Mouse (Mus musculus) midbrain, embryonic 14.5 days (tissue): ENCODE measurements at regions not wholly inside any gene's neighbourhood (a gene's known extent, or its start where the extent isn't known, plus 50 kb on each side); places are given as distances from the start of the nearest gene placed in this dataset.

Experiments used
- ATAC-seq: fragments of 200-750 bp; cut with Nextera tagmentation; 2 replicates; pipeline ENCODE4 v1.8.0; 2017; ENCODE audit warnings: moderate number of reproducible peaks, moderate library complexity; ENCODE audit not compliant: low FRiP score, low TSS enrichment
- DNase-seq: peaks from one replicate; pipeline ENCODE4 v3.0.0-alpha.2; 2015
- H3K27ac ChIP-seq: fragments of 300-500 bp; sonication (generic); replicated peaks from 2 replicates; pipeline ENCODE4 v1.5.1; 2014; ENCODE audit warnings: mild to moderate bottlenecking, low read depth, low read length, moderate library complexity
- H3K27me3 ChIP-seq: fragments of 300-500 bp; sonication (generic); 2 replicates; pipeline ENCODE4 v1.6.1; 2014; ENCODE audit warnings: low read length, control low read depth, mixed read lengths; ENCODE audit not compliant: control insufficient read depth, insufficient read depth
- H3K36me3 ChIP-seq: fragments of 300-500 bp; sonication (generic); 2 replicates; pipeline ENCODE4 v1.6.1; 2014; ENCODE audit warnings: low read length, control low read depth; ENCODE audit not compliant: control insufficient read depth, insufficient read depth
- H3K4me1 ChIP-seq: fragments of 300-500 bp; sonication (generic); 2 replicates; pipeline ENCODE4 v1.6.1; 2014; ENCODE audit warnings: mild to moderate bottlenecking, antibody characterized with exemption, low read length, control low read depth; ENCODE audit not compliant: control insufficient read depth, insufficient read depth
- H3K4me2 ChIP-seq: fragments of 300-500 bp; sonication (generic); 2 replicates; pipeline ENCODE4 v1.6.1; 2014; ENCODE audit warnings: mild to moderate bottlenecking, low read length, moderate library complexity
- H3K4me3 ChIP-seq: fragments of 300-500 bp; sonication (generic); replicated peaks from 2 replicates; pipeline ENCODE4 v1.5.1; 2014; ENCODE audit warnings: low read depth, low read length
- H3K9ac ChIP-seq: fragments of 300-500 bp; sonication (generic); replicated peaks from 2 replicates; pipeline ENCODE4 v1.6.1; 2014; ENCODE audit warnings: mild to moderate bottlenecking, low read length, moderate library complexity
- H3K9me3 ChIP-seq: fragments of 300-500 bp; sonication (generic); 2 replicates; pipeline ENCODE4 v1.6.1; 2016; ENCODE audit warnings: low read length, control low read depth, mixed read lengths; ENCODE audit not compliant: control insufficient read depth
- WGBS: fragments of 180-500 bp; shearing (Covaris S2); extraction: QIAGEN DNeasy Blood & Tissue Kit; methylation state at CpG from one replicate; pipeline ENCODE4 v1.1.7; 2014; 5-methylcytosine and 5-hydroxymethylcytosine counted together

- no peaks in the 10 kb centered on the region for H3K9me3 ChIP-seq
- WGBS, result 76% methylated on average over 1 of the region's 1 CpGs
Observed at GRCm38 (mm10) chr2:34010166-34010565, 122.4 kb upstream of the Mvb12b start.

GRCm38 (mm10) chr2:34007916-34008315 is 120.2 kb upstream of the Mvb12b start:
- no peak overlapping the region for H3K4me3 ChIP-seq
- no peaks in the 10 kb centered on the region for H3K27me3 ChIP-seq
- H3K9ac ChIP-seq, result no peak overlapping the region
- no peak for DNase-seq
- H3K4me1 ChIP-seq, result no peaks in the 10 kb centered on the region
- no peak for ATAC-seq
- no peaks in the 10 kb centered on the region for H3K36me3 ChIP-seq
- 95% methylated on average over 7 of the region's 7 CpGs for WGBS
- no peak overlapping the region for H3K4me2 ChIP-seq
- H3K27ac ChIP-seq, result no peak overlapping the region
- no peaks in the 10 kb centered on the region for H3K9me3 ChIP-seq

More at GRCm38 (mm10) chr2:34010166-34010565, 122.4 kb upstream of the Mvb12b start:
- H3K4me1 ChIP-seq, result no peaks in the 10 kb centered on the region
- H3K4me2 ChIP-seq, result no peak overlapping the region
- H3K4me3 ChIP-seq, result no peak overlapping the region
- DNase-seq (no peak), ATAC-seq (no peak)
- H3K27me3 ChIP-seq, result no peaks in the 10 kb centered on the region
- H3K27ac ChIP-seq, result no peak overlapping the region
- H3K36me3 ChIP-seq, result no peaks in the 10 kb centered on the region
- no peak overlapping the region for H3K9ac ChIP-seq

- Histone ChIP-seq H3K9me3 (no peaks in the 10 kb centered on the region), H3K4me3 (no peak overlapping the region), H3K27ac (no peak overlapping the region), H3K4me1 (no peaks in the 10 kb centered on the region), H3K27me3 (no peaks in the 10 kb centered on the region), H3K36me3 (no peaks in the 10 kb centered on the region), H3K4me2 (no peak overlapping the region), H3K9ac (no peak overlapping the region)
- WGBS, result 95% methylated on average over 7 of the region's 7 CpGs
- DNase-seq (no peak), ATAC-seq (no peak)
Observed at GRCm38 (mm10) chr2:33997106-33997505, 109.4 kb upstream of the Mvb12b start.

GRCm38 (mm10) chr2:33996331-33996730 is 108.6 kb upstream of the Mvb12b start:
- Histone ChIP-seq H3K36me3 (no peaks in the 10 kb centered on the region), H3K4me1 (no peaks in the 10 kb centered on the region), H3K9me3 (no peaks in the 10 kb centered on the region), H3K4me3 (no peak overlapping the region), H3K9ac (no peak overlapping the region), H3K27ac (no peak overlapping the region), H3K4me2 (no peak overlapping the region), H3K27me3 (no peaks in the 10 kb centered on the region)
- 98% methylated on average over 2 of the region's 2 CpGs for WGBS
- no peak for DNase-seq
- ATAC-seq, result no peak

- no peaks in the 10 kb centered on the region for H3K36me3 ChIP-seq
- no peaks in the 10 kb centered on the region for H3K27me3 ChIP-seq
- no peak for ATAC-seq
- H3K9ac ChIP-seq, result no peak overlapping the region
- H3K27ac ChIP-seq, result no peak overlapping the region
- no peak overlapping the region for H3K4me2 ChIP-seq
- 84% methylated on average over 4 of the region's 4 CpGs for WGBS
- H3K9me3 ChIP-seq, result no peaks in the 10 kb centered on the region
- H3K4me1 ChIP-seq, result peaks cover 16% of the 10 kb centered on the region
- no peak overlapping the region for H3K4me3 ChIP-seq
- no peak for DNase-seq
Observed at GRCm38 (mm10) chr2:33991299-33991698, 103.6 kb upstream of the Mvb12b start.

- no peak overlapping the region for H3K27ac ChIP-seq
- no peak overlapping the region for H3K4me2 ChIP-seq
- WGBS, result 90% methylated on average over 6 of the region's 6 CpGs
- H3K4me3 ChIP-seq, result no peak overlapping the region
- H3K27me3 ChIP-seq, result no peaks in the 10 kb centered on the region
- H3K36me3 ChIP-seq, result no peaks in the 10 kb centered on the region
- no peak for DNase-seq
- no peak overlapping the region for H3K9ac ChIP-seq
- peaks cover 16% of the 10 kb centered on the region for H3K4me1 ChIP-seq
- no peak for ATAC-seq
- no peaks in the 10 kb centered on the region for H3K9me3 ChIP-seq
Observed at GRCm38 (mm10) chr2:33990711-33991110, 103.0 kb upstream of the Mvb12b start.

- H3K4me2 ChIP-seq, result no peak overlapping the region
- H3K9ac ChIP-seq, result no peak overlapping the region
- H3K4me3 ChIP-seq, result no peak overlapping the region
- no peak for ATAC-seq
- H3K4me1 ChIP-seq, result peaks cover 16% of the 10 kb centered on the region
- WGBS, result 47% methylated on average over 12 of the region's 12 CpGs
- H3K9me3 ChIP-seq, result no peaks in the 10 kb centered on the region
- H3K27me3 ChIP-seq, result no peaks in the 10 kb centered on the region
- H3K27ac ChIP-seq, result peak overlapping the region; percentile 63; the same call in 1 of the 2 replicates
- no peaks in the 10 kb centered on the region for H3K36me3 ChIP-seq
- peak; percentile 42 for DNase-seq
Observed at GRCm38 (mm10) chr2:33989555-33990370, 102.0 kb upstream of the Mvb12b start.

GRCm38 (mm10) chr2:33986420-33986819 is 98.7 kb upstream of the Mvb12b start:
- H3K36me3 ChIP-seq, result no peaks in the 10 kb centered on the region
- H3K9ac ChIP-seq, result no peak overlapping the region
- H3K27ac ChIP-seq, result no peak overlapping the region
- H3K9me3 ChIP-seq, result no peaks in the 10 kb centered on the region
- no peak overlapping the region for H3K4me3 ChIP-seq
- DNase-seq (peak; percentile 86), ATAC-seq (no peak)
- 19% methylated on average over 4 of the region's 4 CpGs for WGBS
- H3K4me2 ChIP-seq, result peak overlapping the region; percentile 20; the same call in 1 of the 2 replicates
- peaks cover 38% of the 10 kb centered on the region for H3K4me1 ChIP-seq
- no peaks in the 10 kb centered on the region for H3K27me3 ChIP-seq

- Histone ChIP-seq H3K27me3 (no peaks in the 10 kb centered on the region), H3K4me2 (no peak overlapping the region), H3K4me1 (peaks cover 33% of the 10 kb centered on the region), H3K9ac (no peak overlapping the region), H3K36me3 (no peaks in the 10 kb centered on the region), H3K9me3 (no peaks in the 10 kb centered on the region), H3K4me3 (no peak overlapping the region), H3K27ac (no peak overlapping the region)
- DNase-seq (no peak), ATAC-seq (no peak)
- 73% methylated on average over 11 of the region's 11 CpGs for WGBS
Observed at GRCm38 (mm10) chr2:33985316-33985715, 97.6 kb upstream of the Mvb12b start.
